Mouse (Mus musculus) brain, embryonic 14.5 days (tissue): ENCODE measurements around the gene Ptgfrn. TPM values are rescaled to one million over a fixed set of nuclear protein-coding genes. Genes with fewer than 3 reads are reported as not detected.
A peak's percentile ranks its signal among the peaks of the same experiment; 100 is the strongest.

ENCODE experiments used
- DNase-seq: peaks from one replicate; pipeline ENCODE4 v3.0.0-alpha.2; 2011; ENCODE audit warnings: low read depth
- CTCF ChIP-seq: fragments of 200-500 bp; IDR thresholded peaks from 2 replicates; pipeline ENCODE4 v1.5.1; 2012; ENCODE audit warnings: inconsistent platforms, mild to moderate bottlenecking, moderate library complexity, borderline replicate concordance; ENCODE audit not compliant: insufficient read depth, insufficient read length; ENCODE audit errors: extremely low read depth
- POLR2A ChIP-seq: fragments of 200-500 bp; IDR thresholded peaks from 2 replicates; pipeline ENCODE4 v1.6.1; 2012; ENCODE audit warnings: mild to moderate bottlenecking, inconsistent platforms, borderline replicate concordance; ENCODE audit not compliant: poor library complexity, insufficient read depth, insufficient read length, severe bottlenecking; ENCODE audit errors: extremely low read depth
- polyA plus RNA-seq: library from polyadenylated mRNA; depleted of rRNA; stranded (reverse); fragments of >200 nt; gene quantifications from 2 replicates; pipeline ENCODE4 v1.2.3, GENCODE M21; 2012

Gene Ptgfrn
- polyA plus RNA-seq, 1 experiment = 20.8 TPM

- TF ChIP-seq CTCF = no peak
- no peak for TF ChIP-seq POLR2A
- DNase-seq = no peak
Observed at GRCm38 (mm10) chr3:101049997-101050396, 60.1 kb downstream of the Ptgfrn start.

GRCm38 (mm10) chr3:101048781-101049180, 61.3 kb downstream of the Ptgfrn start:
- no peak for DNase-seq
- TF ChIP-seq CTCF (no peak), POLR2A (no peak)

DNA sequence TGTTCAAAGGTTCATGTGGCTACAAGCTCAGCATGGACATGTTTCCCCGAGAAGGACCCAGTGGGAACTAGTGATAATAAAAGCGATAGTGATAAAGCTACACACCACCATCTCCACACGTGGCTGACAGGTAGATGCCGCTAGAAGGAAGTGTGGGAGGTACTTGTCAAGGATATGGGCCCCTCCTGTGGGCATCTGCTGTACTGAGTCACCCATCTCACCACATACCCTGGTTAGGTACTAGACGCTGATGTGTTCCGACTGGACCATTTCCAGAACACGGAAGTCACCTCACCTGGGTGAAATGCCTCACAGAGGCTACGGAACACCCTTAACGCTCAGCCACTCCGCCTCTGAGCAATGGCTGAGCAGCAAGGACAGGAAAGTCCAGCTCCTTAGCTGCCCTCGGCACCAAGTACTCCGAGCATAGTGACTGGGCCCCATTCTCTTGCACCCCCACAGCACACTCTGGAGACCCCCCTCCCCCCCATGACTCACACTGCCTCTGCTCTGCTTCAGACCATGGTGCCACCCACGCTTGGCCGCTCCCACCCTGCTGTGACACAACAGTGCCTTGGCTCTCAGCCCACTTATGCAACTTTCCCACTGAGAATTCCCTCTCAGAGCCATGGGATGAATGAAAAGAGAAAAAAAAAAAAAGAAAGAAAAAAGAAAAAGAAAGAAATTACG, 62.3 kb downstream of the Ptgfrn start:
- DNase-seq = peak; percentile 82

GRCm38 (mm10) chr3:101045431-101045830, 64.6 kb downstream of the Ptgfrn start:
- TF ChIP-seq CTCF (no peak), POLR2A (no peak)
- no peak for DNase-seq

More for the DNA sequence above, 62.3 kb downstream of the Ptgfrn start:
- TF ChIP-seq POLR2A (no peak), CTCF (no peak)

DNA sequence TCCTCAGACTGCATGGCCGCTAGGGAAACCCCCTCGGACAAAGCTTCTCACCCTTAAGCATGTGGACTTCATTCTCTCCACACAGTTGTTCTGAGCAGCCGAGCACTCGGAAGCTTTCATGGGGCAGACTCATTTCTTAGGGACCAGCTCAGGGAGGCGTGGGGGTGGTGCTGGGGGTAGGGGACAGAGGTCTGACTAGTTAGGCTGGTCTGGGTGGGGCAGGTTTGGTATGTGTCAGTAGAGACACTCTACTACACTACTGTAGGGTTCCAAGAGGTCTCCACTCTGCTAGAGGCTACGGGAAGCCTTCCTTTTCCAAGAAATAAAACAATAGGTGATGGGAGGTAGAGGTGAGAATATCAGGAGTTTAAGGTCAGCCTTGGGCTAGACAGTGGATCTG, 65.4 kb downstream of the Ptgfrn start:
- no peak for DNase-seq
- TF ChIP-seq POLR2A (no peak), CTCF (no peak)

GRCm38 (mm10) chr3:101041997-101042396, 68.1 kb downstream of the Ptgfrn start:
- TF ChIP-seq POLR2A = no peak
- DNase-seq = peak; percentile 63

GRCm38 (mm10) chr3:101037984-101038545, 72.0 kb downstream of the Ptgfrn start:
- no peak for TF ChIP-seq CTCF
- TF ChIP-seq POLR2A = no peak

DNA sequence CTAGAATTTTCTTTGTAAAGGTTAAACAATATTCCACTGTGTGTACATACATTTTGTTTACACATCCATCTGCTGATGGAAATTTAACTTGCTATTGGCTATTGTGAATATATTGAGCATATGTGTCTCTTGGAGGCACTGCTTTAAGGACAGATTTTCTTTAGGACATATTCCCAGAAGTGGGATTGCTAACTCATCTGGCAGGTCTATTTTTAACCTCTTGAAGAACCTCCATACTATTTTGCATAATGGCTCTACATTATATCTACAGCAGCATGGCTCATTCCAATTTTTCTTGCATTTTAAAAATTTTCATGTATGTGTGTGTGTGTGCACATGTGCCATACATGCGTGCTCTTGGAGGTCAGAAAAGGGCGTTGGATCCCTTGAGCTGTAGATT, 74.1 kb downstream of the Ptgfrn start:
- no peak for DNase-seq
- TF ChIP-seq POLR2A (no peak), CTCF (no peak)

More at GRCm38 (mm10) chr3:101037984-101038545, 72.0 kb downstream of the Ptgfrn start:
- no peak for DNase-seq

DNA sequence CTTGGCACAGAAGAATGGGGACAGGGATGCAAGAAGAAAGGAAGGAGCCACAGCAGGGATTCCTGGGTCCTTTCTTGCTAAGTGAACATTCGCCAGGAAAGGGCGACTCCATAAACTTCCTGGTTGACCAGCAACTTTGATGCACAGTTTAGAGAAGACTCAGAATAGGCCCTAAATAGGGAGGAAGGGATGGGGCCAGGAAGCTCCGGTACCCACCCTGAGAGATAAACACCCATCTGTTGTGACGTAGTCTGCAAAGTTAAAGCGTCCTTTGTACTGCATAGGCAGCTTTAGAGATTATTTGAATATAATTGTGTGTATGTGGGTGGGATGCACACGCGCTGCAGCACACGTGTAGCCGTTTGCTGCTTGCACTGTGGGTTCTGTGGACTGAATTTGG, 75.6 kb downstream of the Ptgfrn start:
- TF ChIP-seq POLR2A = no peak
- TF ChIP-seq CTCF = no peak
- no peak for DNase-seq

DNA sequence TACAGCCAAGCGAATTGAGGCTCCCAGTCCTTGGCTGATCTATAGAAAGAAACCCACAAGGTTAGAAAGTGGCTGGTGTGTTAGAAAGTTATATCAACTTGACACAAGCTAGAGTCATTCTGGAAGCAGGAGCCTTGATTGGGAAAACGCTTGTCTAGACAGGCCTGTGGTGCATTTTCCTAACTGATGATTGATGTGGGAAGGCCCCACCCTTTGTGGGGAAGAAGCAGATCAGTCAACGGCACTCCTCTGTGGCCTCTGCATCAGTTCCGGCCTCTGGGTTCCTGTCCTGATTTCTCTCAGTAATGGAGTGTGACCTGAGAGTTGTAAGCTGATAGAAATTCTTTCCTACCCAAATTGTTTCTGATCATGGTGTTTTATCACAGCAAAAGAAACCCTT, 76.4 kb downstream of the Ptgfrn start:
- TF ChIP-seq CTCF = no peak
- no peak for TF ChIP-seq POLR2A
- no peak for DNase-seq

- no peak for DNase-seq
- no peak for TF ChIP-seq POLR2A
- TF ChIP-seq CTCF = no peak
Observed at GRCm38 (mm10) chr3:101031456-101032142, 78.5 kb downstream of the Ptgfrn start.

DNA sequence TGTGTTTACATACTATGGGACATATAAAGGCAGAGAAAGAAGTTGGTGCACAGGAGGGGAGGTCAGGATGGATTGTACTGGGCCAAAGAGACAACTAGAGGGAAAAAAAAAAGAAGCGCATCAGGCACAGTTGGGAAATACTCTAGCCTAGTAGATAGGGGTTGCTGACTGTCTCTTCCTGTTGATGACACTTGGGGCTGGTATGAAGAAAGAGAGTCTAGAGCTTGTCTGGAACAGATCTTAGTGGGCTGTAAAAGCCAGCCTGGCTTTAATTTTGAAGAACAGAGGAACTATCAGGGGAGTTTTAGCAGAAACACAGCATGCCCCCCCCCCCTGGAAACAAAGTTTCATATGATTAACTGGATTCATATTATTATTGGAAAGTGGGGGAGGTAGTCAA, 79.4 kb downstream of the Ptgfrn start:
- no peak for TF ChIP-seq POLR2A
- TF ChIP-seq CTCF = no peak
- no peak for DNase-seq

DNA sequence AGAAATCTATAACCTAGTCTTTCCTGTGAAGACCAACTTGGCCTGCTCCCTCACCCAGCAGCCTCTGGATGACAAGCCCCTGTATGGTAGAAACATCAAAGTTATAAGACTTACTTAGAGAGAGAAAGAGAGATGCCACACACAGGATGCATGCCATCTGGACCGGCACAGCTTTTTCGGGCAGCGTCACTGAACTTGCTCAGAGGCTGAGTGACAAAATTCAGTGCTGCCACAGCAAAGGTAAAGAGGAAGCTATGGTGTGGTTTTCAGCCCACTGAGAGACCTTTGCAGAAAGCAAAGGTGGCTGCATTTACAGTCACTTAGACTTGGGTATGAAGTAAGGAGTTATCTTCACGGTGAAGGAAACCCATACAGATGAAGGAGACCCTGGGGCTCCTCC, 80.7 kb downstream of the Ptgfrn start, which contains the start of gene Cd101:
Gene Cd101, minus strand, starts transcription at position 218 of the 400 bp plus-strand sequence.
- no peak for TF ChIP-seq POLR2A
- no peak for TF ChIP-seq CTCF
- DNase-seq = no peak
